In genomic region chr5:135959911-135960310, GRCm38 (mm10) we compare ENCODE assay signal across 29 mouse cellular contexts. TPM values are rescaled to one million over a fixed set of nuclear protein-coding genes. Genes with fewer than 3 reads are reported as not detected.
DNase-seq lines count a peak whose midpoint lies in the region; TF ChIP-seq lines count a peak whose summit lies in the region.
"Had no signal": no experiment of that assay in that cellular context is flagged by ENCODE, and none has a peak within 500 bp of the region (broad histone marks: within the 10 kb centered on the region; RNA-seq: fewer than 3 reads in every experiment).

No protein-coding gene starts in this region.

- peaks cover 31% of the 10 kb centered on the region for H3K4me1 ChIP-seq in heart, embryonic 10.5 days
- peaks cover 2% of the 10 kb centered on the region for H3K4me1 ChIP-seq in ES-Bruce4 (ENCODE audit: control insufficient read depth, insufficient read depth, low read length)

- TF ChIP-seq POLR2A in ES-Bruce4 (IDR thresholded peaks at IDR 0.05; ENCODE audit: insufficient read depth, low read length) = no peak

- intact Hi-C loops in heart, postnatal 10 days (cut with DNase I) = no loop called here

- H3K27ac ChIP-seq in heart, embryonic 10.5 days = peak overlapping the region; percentile 2; the same call in 1 of the 2 replicates
- H3K27ac ChIP-seq in ES-Bruce4 (ENCODE audit: insufficient read depth, low read length) = peak overlapping the region; percentile 27; the same call in 1 of the 2 replicates
- H3K27ac ChIP-seq: hindbrain, embryonic 13.5 days; kidney, embryonic 15.5 days; limb, embryonic 15.5 days; midbrain, embryonic 10.5 days had no signal

- peaks cover 8% of the 10 kb centered on the region for H3K27me3 ChIP-seq in heart, embryonic 10.5 days (ENCODE audit: insufficient read depth, poor library complexity, severe bottlenecking)
- H3K27me3 ChIP-seq in ES-Bruce4 (ENCODE audit: control insufficient read depth, insufficient read depth, low read length, poor library complexity, severe bottlenecking) = no peaks in the 10 kb centered on the region
- H3K27me3 ChIP-seq: kidney, embryonic 15.5 days; limb, embryonic 15.5 days had no signal

- no peak overlapping the region for H3K9ac ChIP-seq in ES-Bruce4 (ENCODE audit: low read depth, poor library complexity, severe bottlenecking)
- H3K9ac ChIP-seq: forebrain, postnatal 0 days; hindbrain, embryonic 13.5 days; kidney, embryonic 15.5 days; limb, embryonic 15.5 days had no signal

- no peak for DNase-seq in heart, embryonic 10.5 days (ENCODE audit: low spot score)
- no peak for DNase-seq in heart, postnatal 10 days
- peak; percentile 58 for DNase-seq in 3134 (ENCODE audit: extremely low read depth, insufficient read length, low spot score)
- peak; percentile 63 for DNase-seq in adipocyte (ENCODE audit: low spot score)
- DNase-seq in kidney, postnatal 14 days = no peak
- no peak for DNase-seq in B cell, adult 2 months
- DNase-seq in cerebellum, adult 9-10 months = no peak
- DNase-seq: adrenal gland, postnatal 25 days; cerebellum, adult 8-10 months; forebrain, postnatal 0 days; gastrocnemius, postnatal 36 days; heart, postnatal 14 days; kidney, adult 11 months; kidney, postnatal 4 days; lung, postnatal 4 days; thymus, adult 2 months; thymus, postnatal 4 days had no signal

- 0 out of 2 replicates have a peak, but pooled peaks have one; percentile 5 for TF ChIP-seq EP300 in ES-Bruce4 (IDR thresholded peaks at IDR 0.05; ENCODE audit: insufficient read depth, low read depth, low read length)

- TF ChIP-seq CTCF in ES-Bruce4 (IDR thresholded peaks at IDR 0.05; ENCODE audit: low read depth, low read length) = no peak

- H3K36me3 ChIP-seq in heart, embryonic 10.5 days = no peaks in the 10 kb centered on the region
- no peaks in the 10 kb centered on the region for H3K36me3 ChIP-seq in ES-Bruce4 (ENCODE audit: control insufficient read depth, insufficient read depth, low read length, poor library complexity, severe bottlenecking)
- H3K36me3 ChIP-seq: embryonic facial prominence, embryonic 10.5 days; hindbrain, embryonic 13.5 days; kidney, embryonic 15.5 days; limb, embryonic 15.5 days; midbrain, embryonic 10.5 days had no signal

- H3K9me3 ChIP-seq in heart, embryonic 10.5 days = no peaks in the 10 kb centered on the region
- no peaks in the 10 kb centered on the region for H3K9me3 ChIP-seq in ES-Bruce4 (replicated peaks; ENCODE audit: control insufficient read depth, insufficient read depth, low read length, poor library complexity, severe bottlenecking)
- H3K9me3 ChIP-seq: embryonic facial prominence, embryonic 10.5 days; hindbrain, embryonic 13.5 days; kidney, embryonic 15.5 days; limb, embryonic 15.5 days; midbrain, embryonic 10.5 days had no signal

- no peak overlapping the region for H3K4me3 ChIP-seq in heart, embryonic 10.5 days
- H3K4me3 ChIP-seq in ES-Bruce4 (ENCODE audit: low read depth, low read length) = no peak overlapping the region
- H3K4me3 ChIP-seq: embryonic facial prominence, embryonic 10.5 days; hindbrain, embryonic 13.5 days; kidney, embryonic 15.5 days; limb, embryonic 15.5 days; midbrain, embryonic 10.5 days; myocyte had no signal

- WGBS in heart, embryonic 10.5 days = 91% methylated on average over 7 of the region's 7 CpGs

RNA-seq across cellular contexts. Expression of gene Ssc4d, which starts 14.4 kb away (rescaled TPM):
- polyA plus RNA-seq in heart, embryonic 10.5 days (2016; fragmentation: Nextera tagmentation; extraction: Ambion mirVana) = 2.3 and 5.2 TPM in 2 replicates
- 1 to 10 TPM in 1 of 2 experiments, under 1 TPM in 1; 0.43 to 1.4 TPM for total RNA-seq in heart, postnatal 10 days (2021)
- polyA plus RNA-seq in ES-Bruce4 (2011; ENCODE audit: insufficient read depth, insufficient read length, low read depth, missing spikeins) = 6.3 and 9.5 TPM in 2 replicates

RNA-seq across cellular contexts. Expression of gene Zp3, which starts 20.0 kb away (rescaled TPM):
- not detected in 2 replicates for polyA plus RNA-seq in heart, embryonic 10.5 days (2016; fragmentation: Nextera tagmentation; extraction: Ambion mirVana)
- total RNA-seq in heart, postnatal 10 days (2021) = not detected
- polyA plus RNA-seq in ES-Bruce4 (2011; ENCODE audit: insufficient read depth, insufficient read length, low read depth, missing spikeins) = 2.0 and 2.4 TPM in 2 replicates
- total RNA-seq: adrenal gland, postnatal 25 days; gastrocnemius, adult 18-20 months; gastrocnemius, postnatal 36 days; heart, postnatal 14 days; left cerebral cortex, adult 18-20 months; left cerebral cortex, postnatal 36 days had no signal
- polyA plus RNA-seq: cortical plate, adult 2 months; embryonic facial prominence, embryonic 10.5 days; midbrain, embryonic 10.5 days; small intestine, adult 2 months had no signal

RNA-seq across cellular contexts. Expression of gene Ywhag, which starts 25.5 kb away (rescaled TPM):
- 202 and 227 TPM in 2 replicates for polyA plus RNA-seq in heart, embryonic 10.5 days (2016; fragmentation: Nextera tagmentation; extraction: Ambion mirVana)
- total RNA-seq in heart, postnatal 10 days (2021) = 100 to 1,000 TPM; 321 to 334 TPM
- polyA plus RNA-seq in ES-Bruce4 (2011; ENCODE audit: insufficient read depth, insufficient read length, low read depth, missing spikeins) = 372 TPM in 2 replicates

RNA-seq across cellular contexts. Expression of gene Dtx2, which starts 34.7 kb away (rescaled TPM):
- polyA plus RNA-seq in heart, embryonic 10.5 days (2016; fragmentation: Nextera tagmentation; extraction: Ambion mirVana) = 36.0 and 37.6 TPM in 2 replicates
- 10 to 100 TPM in 1 of 2 experiments, 1 to 10 TPM in 1; 9.5 to 10.7 TPM for total RNA-seq in heart, postnatal 10 days (2021)
- polyA plus RNA-seq in ES-Bruce4 (2011; ENCODE audit: insufficient read depth, insufficient read length, low read depth, missing spikeins) = 23.7 and 25.0 TPM in 2 replicates

Comparison
In these comparisons a context has a peak if more than half of its experiments do, and no peak if none do; other contexts are left out.
1. DNase-seq: peak in 3134 (single experiment) and adipocyte (single experiment); none in heart, embryonic 10.5 days (single experiment), heart, postnatal 10 days (0 of 2), kidney, postnatal 14 days (single experiment), B cell, adult 2 months (0 of 2) and cerebellum, adult 9-10 months (single experiment).